Mouse (Mus musculus) adrenal gland, adult 10 weeks (tissue): Measurements from ENCODE around the gene Dek. TPM values are rescaled to one million over a fixed set of nuclear protein-coding genes. Genes with fewer than 3 reads are reported as not detected.

Experiments used
- polyA plus RNA-seq: library from polyadenylated mRNA; stranded (reverse); fragments of 350-450 nt; fragmentation: Illumina TruSeq; extraction: RNeasy Lipid Tissue Mini Kit (QIAGEN cat#74804); gene quantifications from one replicate; pipeline ENCODE4 v1.2.3, GENCODE M21; 2014; ENCODE audit warnings: low read depth, low replicate concordance

Dek gene
- polyA plus RNA-seq: 400 TPM

GRCm38 (mm10) chr13:47105711-47106579 lies at the start of gene Dek:
Gene Dek (minus strand): TSS chr13:47106201.

DNA sequence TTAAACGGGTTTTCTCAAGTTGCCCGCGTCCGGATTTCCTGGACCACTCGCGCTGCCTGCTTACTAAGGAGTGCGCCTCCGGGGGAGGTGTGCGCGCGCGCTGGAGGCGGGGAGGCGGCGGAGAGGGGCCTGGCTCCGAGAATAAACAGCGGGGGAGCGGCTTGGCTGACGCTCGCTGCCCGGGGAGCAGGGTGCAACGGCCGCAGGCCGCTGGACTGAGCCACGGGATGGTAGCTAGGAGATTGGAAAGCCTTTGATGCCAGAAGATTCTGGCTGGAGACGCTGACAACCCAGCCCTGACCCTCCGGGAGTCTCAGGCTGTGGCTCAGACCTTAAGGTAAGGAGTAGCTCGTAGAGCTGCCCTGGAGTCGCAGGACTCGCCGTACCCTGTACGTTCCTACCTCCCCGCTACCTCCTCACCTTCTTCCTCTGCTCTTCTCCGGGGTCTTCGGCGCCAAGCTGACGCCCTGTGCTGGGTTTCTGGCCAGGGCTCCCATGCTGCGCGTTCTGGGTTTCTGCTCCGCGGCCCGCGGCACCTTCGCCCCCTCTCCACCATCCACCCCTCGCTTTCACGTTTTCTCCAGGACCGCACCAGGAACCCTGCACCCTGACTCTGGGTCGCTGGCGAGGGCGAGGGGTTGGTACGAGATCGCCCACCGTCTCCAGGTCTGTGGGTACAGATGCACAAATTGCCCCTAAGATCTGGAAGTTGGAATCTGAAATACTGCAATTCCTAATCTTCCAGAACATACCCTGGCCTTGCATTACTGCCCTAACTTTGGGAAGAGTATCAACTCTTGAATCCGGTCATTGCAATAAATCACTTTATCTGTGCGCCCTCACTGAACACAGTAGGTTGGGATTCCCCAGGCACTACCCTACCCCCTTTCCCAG lies 16.8 kb upstream of the Dek start, which contains the start of gene Rnf144b:
Gene Rnf144b, plus strand, starts transcription at position 120 of the 894 bp plus-strand sequence.

DNA sequence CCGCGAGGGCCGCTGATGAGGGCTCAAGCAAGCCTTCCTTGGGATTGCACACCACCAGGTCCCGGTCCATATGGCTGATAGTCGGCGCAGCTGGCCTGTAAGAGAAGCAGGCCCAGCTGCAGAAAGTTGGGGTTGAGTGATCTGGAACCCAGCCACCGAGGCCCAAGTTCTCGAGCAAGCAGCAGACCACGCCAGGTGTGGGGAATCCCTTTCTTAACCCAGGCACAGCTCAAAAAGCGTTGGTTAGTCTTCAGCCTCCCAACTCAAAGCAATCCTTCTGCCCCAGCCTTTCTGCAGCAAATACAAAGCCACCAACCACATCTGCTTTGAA lies 61.4 kb downstream of the Dek start, which contains the start of gene Tpmt:
Gene Tpmt, minus strand, starts transcription at position 121 of the 331 bp plus-strand sequence.

GRCm38 (mm10) chr13:47043030-47043680 lies 62.8 kb downstream of the Dek start, which contains the start of gene Kdm1b:
Gene Kdm1b (plus strand): TSS chr13:47043499.

Other genes with a start within 250 kb of the Dek start
- gene Kif13a, start 176.3 kb downstream of the Dek start, polyA plus RNA-seq: 15.4 TPM
- 9.7 TPM for gene Nhlrc1, start 91.4 kb downstream of the Dek start, polyA plus RNA-seq
- gene Kdm1b, start 62.7 kb downstream of the Dek start, polyA plus RNA-seq: 40.5 TPM
- 11.0 TPM for gene Tpmt, start 61.5 kb downstream of the Dek start, polyA plus RNA-seq
- 4.8 TPM for gene Rnf144b, start 16.5 kb upstream of the Dek start, polyA plus RNA-seq